Mouse (Mus musculus): ENCODE measurements around the gene Ms4a4c. TPM values are rescaled to one million over a fixed set of nuclear protein-coding genes. Genes with fewer than 3 reads are reported as not detected.

Gene Ms4a4c
- total RNA-seq, 1 experiment = not detected

DNA sequence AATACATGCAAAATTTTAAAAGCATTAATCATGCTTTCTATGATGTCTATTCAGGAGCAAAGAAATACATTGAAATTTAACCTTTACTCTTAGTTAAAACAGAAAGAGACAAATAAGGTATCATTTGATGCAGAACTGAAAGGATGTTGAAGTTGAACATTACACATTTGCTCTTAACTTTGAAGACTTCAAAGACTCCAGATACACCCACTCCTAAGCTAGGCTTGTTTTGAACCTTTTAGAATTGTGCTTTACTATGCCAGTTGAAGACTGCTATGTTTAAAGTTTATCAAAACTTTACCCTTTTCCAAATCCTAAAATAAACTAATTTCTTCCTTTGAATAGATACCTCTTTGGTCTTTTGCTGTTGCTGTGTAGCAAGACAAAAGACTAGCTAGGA lies 33.4 kb upstream of the Ms4a4c start:
- DNase-seq (ENCODE audit: low read depth, low spot score) = no peak
- in situ Hi-C loops (cut with MboI; ENCODE audit: low sequenced_read_pairs in 2 of 2, unreplicated experiment in 2 of 2) = no loop called here
- TF ChIP-seq CHD2 (IDR thresholded peaks at IDR 0.05; ENCODE audit: low read depth, low read length) (no peak), MAFK (IDR thresholded peaks at IDR 0.05; ENCODE audit: insufficient read depth, low read depth, low read length) (no peak), ZC3H11A (IDR thresholded peaks at IDR 0.05; ENCODE audit: borderline replicate concordance, low read depth, low read length) (no peak), ZNF384 (IDR thresholded peaks at IDR 0.05; ENCODE audit: low read depth, low read length) (no peak), HCFC1 (IDR thresholded peaks at IDR 0.05; ENCODE audit: borderline replicate concordance, insufficient read depth, low read length) (no peak)
- Histone ChIP-seq H3K27ac (ENCODE audit: insufficient read depth, low read depth, low read length, poor library complexity, severe bottlenecking) (no peak overlapping the region), H3K4me3 (ENCODE audit: insufficient read depth in 1 of 2, low read depth in 1 of 2, low read length in 2 of 2, poor library complexity in 1 of 2, severe bottlenecking in 1 of 2) (no peak overlapping the region), H3K9me3 (ENCODE audit: control insufficient read depth, insufficient read depth, low read depth, low read length) (no peaks in the 10 kb centered on the region), H3K9ac (ENCODE audit: insufficient read depth, low read depth, low read length, poor library complexity, severe bottlenecking) (no peak overlapping the region), H3K4me1 (ENCODE audit: control insufficient read depth in 2 of 2, insufficient read depth in 2 of 2, low read length in 2 of 2, poor library complexity in 1 of 2) (no peaks in the 10 kb centered on the region), H3K36me3 (ENCODE audit: control insufficient read depth, insufficient read depth, low read length, poor library complexity, severe bottlenecking) (no peaks in the 10 kb centered on the region)

DNA sequence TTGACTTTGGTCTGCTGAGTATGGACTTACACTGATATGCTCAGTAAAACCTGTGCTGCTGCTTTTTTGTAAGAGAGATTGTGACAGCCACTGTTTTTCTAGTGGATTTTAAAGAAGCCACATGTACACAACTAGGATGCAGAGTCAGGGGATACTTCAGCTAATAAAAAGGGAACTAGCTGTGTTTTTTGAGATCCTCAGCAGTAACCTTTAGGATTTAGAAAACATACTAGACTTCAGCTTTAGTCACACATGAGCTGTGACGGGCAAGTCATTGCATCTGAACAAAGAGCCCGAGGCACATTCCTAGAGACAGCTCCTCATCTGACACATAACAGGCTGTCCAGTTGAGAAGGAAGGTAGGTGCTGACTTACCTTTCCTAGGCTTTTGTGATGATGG lies 29.3 kb upstream of the Ms4a4c start, which contains the start of gene Ms4a4a:
Gene Ms4a4a, plus strand, starts transcription at position 251 of the 400 bp plus-strand sequence.
- in situ Hi-C loops (cut with MboI; ENCODE audit: low sequenced_read_pairs in 2 of 2, unreplicated experiment in 2 of 2) = no loop called here
- TF ChIP-seq ZNF384 (IDR thresholded peaks at IDR 0.05; ENCODE audit: low read depth, low read length) (no peak), ZC3H11A (IDR thresholded peaks at IDR 0.05; ENCODE audit: borderline replicate concordance, low read depth, low read length) (no peak), CHD2 (IDR thresholded peaks at IDR 0.05; ENCODE audit: low read depth, low read length) (no peak), MAFK (IDR thresholded peaks at IDR 0.05; ENCODE audit: insufficient read depth, low read depth, low read length) (no peak), HCFC1 (IDR thresholded peaks at IDR 0.05; ENCODE audit: borderline replicate concordance, insufficient read depth, low read length) (no peak)
- Histone ChIP-seq H3K4me3 (ENCODE audit: insufficient read depth in 1 of 2, low read depth in 1 of 2, low read length in 2 of 2, poor library complexity in 1 of 2, severe bottlenecking in 1 of 2) (no peak within 1 kb of the TSS), H3K9me3 (ENCODE audit: control insufficient read depth, insufficient read depth, low read depth, low read length) (no peaks in the 10 kb centered on the region), H3K36me3 (ENCODE audit: control insufficient read depth, insufficient read depth, low read length, poor library complexity, severe bottlenecking) (no peaks in the 10 kb centered on the region), H3K9ac (ENCODE audit: insufficient read depth, low read depth, low read length, poor library complexity, severe bottlenecking) (no peak within 1 kb of the TSS), H3K4me1 (ENCODE audit: control insufficient read depth in 2 of 2, insufficient read depth in 2 of 2, low read length in 2 of 2, poor library complexity in 1 of 2) (no peaks in the 10 kb centered on the region), H3K27ac (ENCODE audit: insufficient read depth, low read depth, low read length, poor library complexity, severe bottlenecking) (no peak within 1 kb of the TSS)
- no peak for DNase-seq (ENCODE audit: low read depth, low spot score)

DNA sequence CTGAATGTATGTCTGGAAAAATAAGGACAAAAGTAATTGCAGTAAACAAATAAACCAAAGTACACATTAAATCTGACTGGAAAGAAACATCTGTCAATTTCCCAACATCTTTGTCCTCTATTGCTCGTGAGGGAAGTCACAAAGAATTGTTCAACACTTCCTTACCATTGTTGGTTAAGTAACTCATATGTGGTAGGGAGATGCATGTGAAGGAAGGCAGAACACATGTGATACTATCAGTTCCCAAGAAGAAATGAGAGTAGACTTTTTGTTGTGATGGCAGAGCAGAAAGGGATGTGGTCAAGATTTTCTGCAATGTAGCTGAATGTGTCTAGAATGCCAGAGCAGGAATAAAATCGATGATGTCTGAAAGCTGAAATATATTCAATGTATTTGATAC lies 28.2 kb upstream of the Ms4a4c start:
- no peak for TF ChIP-seq HCFC1 (IDR thresholded peaks at IDR 0.05; ENCODE audit: borderline replicate concordance, insufficient read depth, low read length)
- TF ChIP-seq MAFK (IDR thresholded peaks at IDR 0.05; ENCODE audit: insufficient read depth, low read depth, low read length) = no peak
- no peak for TF ChIP-seq ZNF384 (IDR thresholded peaks at IDR 0.05; ENCODE audit: low read depth, low read length)
- TF ChIP-seq CHD2 (IDR thresholded peaks at IDR 0.05; ENCODE audit: low read depth, low read length) = no peak
- no peak for TF ChIP-seq ZC3H11A (IDR thresholded peaks at IDR 0.05; ENCODE audit: borderline replicate concordance, low read depth, low read length)
- no peak overlapping the region for H3K9ac ChIP-seq (ENCODE audit: insufficient read depth, low read depth, low read length, poor library complexity, severe bottlenecking)
- no peaks in the 10 kb centered on the region for H3K36me3 ChIP-seq (ENCODE audit: control insufficient read depth, insufficient read depth, low read length, poor library complexity, severe bottlenecking)
- H3K4me1 ChIP-seq (ENCODE audit: control insufficient read depth in 2 of 2, insufficient read depth in 2 of 2, low read length in 2 of 2, poor library complexity in 1 of 2) = no peaks in the 10 kb centered on the region
- in situ Hi-C loops (cut with MboI; ENCODE audit: low sequenced_read_pairs in 2 of 2, unreplicated experiment in 2 of 2) = no loop called here
- H3K27ac ChIP-seq (ENCODE audit: insufficient read depth, low read depth, low read length, poor library complexity, severe bottlenecking) = no peak overlapping the region
- no peaks in the 10 kb centered on the region for H3K9me3 ChIP-seq (ENCODE audit: control insufficient read depth, insufficient read depth, low read depth, low read length)
- no peak overlapping the region for H3K4me3 ChIP-seq (ENCODE audit: insufficient read depth in 1 of 2, low read depth in 1 of 2, low read length in 2 of 2, poor library complexity in 1 of 2, severe bottlenecking in 1 of 2)
- no peak for DNase-seq (ENCODE audit: low read depth, low spot score)

DNA sequence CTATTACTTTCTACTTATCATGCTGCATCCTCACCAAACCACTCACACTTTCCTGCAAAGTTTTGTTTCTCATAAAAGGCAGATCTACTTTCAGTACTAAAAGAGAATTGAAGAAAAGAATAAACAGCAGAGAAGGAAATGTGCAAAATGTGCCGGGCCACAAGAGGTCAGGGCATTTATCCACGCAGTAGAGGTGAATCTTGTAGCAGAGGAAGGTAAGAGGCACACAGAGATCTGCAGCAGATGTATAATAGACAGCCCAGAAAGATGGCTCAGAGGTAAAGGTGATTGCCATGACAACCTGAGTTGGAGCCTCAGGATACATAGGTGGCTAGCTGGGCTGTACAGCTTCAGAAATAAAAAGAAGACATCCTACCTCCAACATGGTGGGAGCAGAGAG lies 17.5 kb upstream of the Ms4a4c start:
- in situ Hi-C loops (cut with MboI; ENCODE audit: low sequenced_read_pairs in 2 of 2, unreplicated experiment in 2 of 2) = no loop called here
- DNase-seq (ENCODE audit: low read depth, low spot score) = no peak
- Histone ChIP-seq H3K9ac (ENCODE audit: insufficient read depth, low read depth, low read length, poor library complexity, severe bottlenecking) (no peak overlapping the region), H3K9me3 (ENCODE audit: control insufficient read depth, insufficient read depth, low read depth, low read length) (no peaks in the 10 kb centered on the region), H3K4me1 (ENCODE audit: control insufficient read depth in 2 of 2, insufficient read depth in 2 of 2, low read length in 2 of 2, poor library complexity in 1 of 2) (no peaks in the 10 kb centered on the region), H3K4me3 (ENCODE audit: insufficient read depth in 1 of 2, low read depth in 1 of 2, low read length in 2 of 2, poor library complexity in 1 of 2, severe bottlenecking in 1 of 2) (no peak overlapping the region), H3K27ac (ENCODE audit: insufficient read depth, low read depth, low read length, poor library complexity, severe bottlenecking) (no peak overlapping the region), H3K36me3 (ENCODE audit: control insufficient read depth, insufficient read depth, low read length, poor library complexity, severe bottlenecking) (no peaks in the 10 kb centered on the region)
- TF ChIP-seq ZNF384 (IDR thresholded peaks at IDR 0.05; ENCODE audit: low read depth, low read length) (no peak), HCFC1 (IDR thresholded peaks at IDR 0.05; ENCODE audit: borderline replicate concordance, insufficient read depth, low read length) (no peak), MAFK (IDR thresholded peaks at IDR 0.05; ENCODE audit: insufficient read depth, low read depth, low read length) (no peak), ZC3H11A (IDR thresholded peaks at IDR 0.05; ENCODE audit: borderline replicate concordance, low read depth, low read length) (no peak), CHD2 (IDR thresholded peaks at IDR 0.05; ENCODE audit: low read depth, low read length) (no peak)

DNA sequence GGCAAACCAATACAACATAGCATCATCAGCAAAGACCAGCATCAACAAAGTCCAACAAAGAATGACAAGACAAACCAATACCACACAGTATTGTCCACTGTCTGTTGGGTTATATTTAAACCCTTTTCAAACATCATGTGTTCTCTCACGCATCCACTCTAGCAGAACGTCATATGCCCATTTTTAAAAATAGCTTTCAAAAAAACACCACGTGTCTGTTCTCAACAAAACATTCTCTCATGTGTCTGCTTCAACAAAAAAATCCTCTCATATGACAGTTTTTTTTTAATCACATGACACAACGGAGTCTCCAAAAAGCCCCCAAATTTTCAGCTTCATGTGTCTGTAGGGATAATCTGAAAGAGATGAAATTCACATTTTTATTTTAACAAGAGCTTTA lies 16.9 kb upstream of the Ms4a4c start:
- no peak for TF ChIP-seq MAFK (IDR thresholded peaks at IDR 0.05; ENCODE audit: insufficient read depth, low read depth, low read length)
- no peak for TF ChIP-seq HCFC1 (IDR thresholded peaks at IDR 0.05; ENCODE audit: borderline replicate concordance, insufficient read depth, low read length)
- TF ChIP-seq ZC3H11A (IDR thresholded peaks at IDR 0.05; ENCODE audit: borderline replicate concordance, low read depth, low read length) = no peak
- no peak for TF ChIP-seq ZNF384 (IDR thresholded peaks at IDR 0.05; ENCODE audit: low read depth, low read length)
- no peak for TF ChIP-seq CHD2 (IDR thresholded peaks at IDR 0.05; ENCODE audit: low read depth, low read length)
- Histone ChIP-seq H3K9me3 (ENCODE audit: control insufficient read depth, insufficient read depth, low read depth, low read length) (no peaks in the 10 kb centered on the region), H3K4me1 (ENCODE audit: control insufficient read depth in 2 of 2, insufficient read depth in 2 of 2, low read length in 2 of 2, poor library complexity in 1 of 2) (no peaks in the 10 kb centered on the region), H3K9ac (ENCODE audit: insufficient read depth, low read depth, low read length, poor library complexity, severe bottlenecking) (no peak overlapping the region), H3K36me3 (ENCODE audit: control insufficient read depth, insufficient read depth, low read length, poor library complexity, severe bottlenecking) (no peaks in the 10 kb centered on the region), H3K4me3 (ENCODE audit: insufficient read depth in 1 of 2, low read depth in 1 of 2, low read length in 2 of 2, poor library complexity in 1 of 2, severe bottlenecking in 1 of 2) (no peak overlapping the region), H3K27ac (ENCODE audit: insufficient read depth, low read depth, low read length, poor library complexity, severe bottlenecking) (no peak overlapping the region)
- no peak for DNase-seq (ENCODE audit: low read depth, low spot score)
- in situ Hi-C loops (cut with MboI; ENCODE audit: low sequenced_read_pairs in 2 of 2, unreplicated experiment in 2 of 2) = no loop called here
